Mouse (Mus musculus): ENCODE results near the gene Iqcm. TPM values are rescaled to one million over a fixed set of nuclear protein-coding genes. Genes with fewer than 3 reads are reported as not detected.
"Not testable (repeated sequence)": the region's sequence is repeated elsewhere in the genome, so short reads cannot be mapped to it uniquely, and the experiment has no call there.

Iqcm gene
- not detected for total RNA-seq (2021)
- polyA plus RNA-seq (2012; rRNA removed): not detected in 2 replicates
- long read RNA-seq, partial matches to known transcripts: 0 of 1 reads
- long read RNA-seq, other reads (novel, unspliced or antisense): 1 of 1 reads

DNA sequence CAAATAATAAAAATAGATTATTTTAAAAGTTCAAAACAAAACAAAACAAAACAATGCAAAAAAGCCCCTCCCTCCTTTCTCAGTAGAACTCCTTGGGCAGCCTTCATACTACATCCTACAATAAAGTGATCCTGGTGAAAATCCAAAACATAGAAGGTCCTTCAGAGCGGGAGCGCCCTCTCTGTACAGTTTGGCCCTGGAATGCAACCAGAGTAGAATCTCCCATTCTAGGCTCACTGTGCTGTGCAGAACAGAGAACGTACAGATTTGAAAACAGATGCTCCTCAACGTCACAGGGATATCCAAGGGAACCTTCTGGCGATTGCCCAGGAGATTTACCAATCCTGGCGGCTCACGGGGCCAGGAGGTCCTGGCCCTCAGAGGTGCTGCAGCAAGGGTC, at the start of gene Iqcm:
Gene Iqcm (plus strand): TSS at position 301 of the 400 bp plus-strand sequence.
- no peak for DNase-seq

DNA sequence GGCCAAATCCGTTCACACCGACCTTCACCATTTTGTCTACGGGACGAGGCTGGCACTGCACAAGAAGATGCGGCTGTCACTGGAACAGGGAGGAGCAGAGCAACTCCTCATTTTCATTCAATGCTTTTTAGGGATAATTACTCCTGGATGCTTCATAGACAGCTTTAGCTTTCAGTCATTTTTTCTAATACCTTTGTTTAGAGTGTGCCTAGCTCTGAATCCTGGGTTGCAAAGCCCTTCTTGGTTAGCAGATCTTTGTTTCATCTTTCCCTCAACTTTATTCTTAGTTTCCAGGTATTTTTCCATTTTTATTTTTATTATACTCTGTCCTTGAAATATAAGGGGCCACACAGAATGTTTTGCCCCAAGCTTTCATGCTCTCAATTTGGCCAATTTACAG, 42.0 kb upstream of the Iqcm start, which contains the start of gene Gm10358:
Gene Gm10358 (minus strand): TSS at position 101 of the 400 bp plus-strand sequence.
- DNase-seq: no peak

DNA sequence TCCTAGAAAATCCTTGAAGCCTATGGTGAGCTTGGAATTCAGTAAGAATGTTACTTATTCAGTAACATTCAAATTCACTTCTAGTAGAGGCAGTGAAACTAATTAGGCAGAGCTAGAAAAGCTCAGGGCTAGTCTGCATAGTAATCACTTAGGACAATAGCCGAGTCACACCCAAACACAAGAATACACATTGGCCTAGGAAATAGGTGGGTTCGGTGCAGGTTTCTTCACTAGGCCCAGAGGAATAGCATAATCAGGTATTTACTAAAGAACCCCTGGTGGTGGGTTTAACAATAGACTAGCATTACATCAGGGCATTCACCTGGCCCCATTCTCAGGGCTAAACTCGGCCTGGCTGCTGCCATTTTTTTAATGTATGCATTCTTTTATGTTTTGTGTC, 32.8 kb upstream of the Iqcm start:
- DNase-seq: not testable (repeated sequence)

DNA sequence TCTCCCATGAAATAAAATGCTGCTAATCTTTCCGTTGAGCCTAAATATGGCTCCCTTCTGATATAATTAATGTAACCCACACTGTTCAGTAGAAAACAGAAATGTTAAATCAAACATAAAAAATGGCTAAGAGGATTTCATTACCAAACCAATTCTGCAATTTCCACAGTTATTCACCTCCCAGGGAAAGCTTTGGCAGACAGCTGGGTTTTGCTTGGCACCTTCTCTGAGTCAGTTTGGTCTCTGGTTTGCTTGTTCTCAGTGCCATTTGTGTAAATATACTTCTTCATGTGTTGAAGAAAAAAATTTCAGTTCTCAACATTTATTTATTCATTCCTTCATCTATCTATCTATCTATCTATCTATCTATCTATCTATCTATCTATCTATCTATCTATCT, 28.3 kb downstream of the Iqcm start:
- no peak for DNase-seq

DNA sequence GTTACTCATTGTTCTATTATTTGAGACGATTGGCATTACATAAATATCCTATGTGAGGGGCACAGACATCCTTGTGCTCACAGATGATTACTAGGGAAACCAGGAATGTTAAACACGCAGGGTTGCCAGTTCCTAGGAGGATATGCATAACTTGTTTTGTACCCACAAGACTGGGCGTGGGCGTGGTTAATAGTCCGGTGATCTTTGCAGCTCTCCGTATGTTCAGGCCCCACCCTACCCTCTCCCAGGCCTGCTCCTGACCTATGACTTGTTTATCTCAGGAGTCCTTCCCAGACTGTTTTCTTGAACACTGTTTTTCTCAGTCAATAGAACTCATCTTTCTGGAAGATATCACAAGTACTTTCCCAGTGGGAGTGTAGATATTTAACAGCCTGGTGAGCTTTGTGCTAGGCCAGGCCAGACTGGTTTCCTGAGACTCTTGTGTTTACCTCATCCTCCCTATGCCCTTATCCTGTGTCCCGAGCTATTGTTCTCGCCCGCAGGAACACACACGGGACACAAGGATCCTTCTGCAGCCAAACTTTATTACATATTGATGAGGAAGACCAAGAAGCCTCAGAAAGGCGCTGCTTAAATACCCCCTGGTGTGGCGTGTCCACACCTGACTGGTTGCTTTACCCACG, 40.7 kb downstream of the Iqcm start:
- DNase-seq: no peak

DNA sequence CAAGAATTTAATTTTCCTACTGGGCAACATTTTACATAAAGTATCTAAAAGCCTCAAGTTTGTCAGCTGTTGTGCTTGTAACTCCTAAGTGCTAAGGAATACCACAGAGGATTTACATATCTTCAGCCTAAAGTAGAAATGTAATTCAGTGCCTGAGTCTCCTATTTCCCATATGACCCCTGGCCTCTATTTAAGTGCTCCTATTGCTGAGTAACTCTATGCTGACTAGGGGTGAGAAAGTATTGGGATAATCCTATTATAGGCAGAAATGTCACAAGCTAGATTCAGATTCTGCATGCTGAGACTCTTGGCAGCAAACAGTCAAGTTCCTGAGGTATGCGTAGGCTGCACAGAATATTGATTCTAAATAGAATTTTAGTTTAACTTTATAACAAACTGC, 60.8 kb downstream of the Iqcm start:
- no peak for DNase-seq

DNA sequence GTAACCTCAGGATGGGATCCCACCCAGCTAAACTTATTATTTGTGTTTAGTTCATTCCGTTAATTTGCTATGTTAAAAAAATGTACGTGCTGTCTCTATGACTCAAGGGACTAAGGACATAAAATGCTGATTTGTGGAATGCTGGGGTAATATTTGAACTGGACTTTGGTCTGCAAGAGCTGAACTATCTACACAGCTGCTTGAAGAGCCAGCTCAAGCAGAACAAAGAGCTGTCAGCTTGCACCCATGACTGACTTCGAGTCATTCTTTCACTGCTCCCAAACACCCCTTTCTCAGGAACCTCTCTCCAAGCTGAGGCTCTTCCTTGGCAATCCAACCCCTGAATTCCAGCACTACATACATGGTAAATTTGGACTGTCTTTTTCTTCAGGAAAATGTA, 65.3 kb downstream of the Iqcm start:
- no peak for DNase-seq

DNA sequence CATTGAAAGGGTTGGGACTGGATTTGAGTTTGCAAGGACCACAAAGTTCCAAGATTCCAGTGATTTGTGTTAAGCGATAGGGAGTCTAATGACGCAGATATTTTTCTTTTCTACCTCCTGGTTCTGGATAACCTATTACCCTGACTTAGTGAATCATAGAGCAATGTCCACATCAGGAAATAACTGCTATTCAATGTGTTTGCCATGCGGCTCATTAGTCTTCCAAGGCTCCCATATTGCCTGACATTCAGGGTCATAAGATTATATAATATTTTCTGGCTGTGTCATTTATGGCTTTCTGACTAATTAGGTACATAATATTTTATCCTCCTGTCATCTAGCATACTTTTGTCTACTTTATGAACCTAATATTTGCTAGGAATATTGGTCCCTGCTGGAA, 100.8 kb downstream of the Iqcm start:
- DNase-seq: no peak

DNA sequence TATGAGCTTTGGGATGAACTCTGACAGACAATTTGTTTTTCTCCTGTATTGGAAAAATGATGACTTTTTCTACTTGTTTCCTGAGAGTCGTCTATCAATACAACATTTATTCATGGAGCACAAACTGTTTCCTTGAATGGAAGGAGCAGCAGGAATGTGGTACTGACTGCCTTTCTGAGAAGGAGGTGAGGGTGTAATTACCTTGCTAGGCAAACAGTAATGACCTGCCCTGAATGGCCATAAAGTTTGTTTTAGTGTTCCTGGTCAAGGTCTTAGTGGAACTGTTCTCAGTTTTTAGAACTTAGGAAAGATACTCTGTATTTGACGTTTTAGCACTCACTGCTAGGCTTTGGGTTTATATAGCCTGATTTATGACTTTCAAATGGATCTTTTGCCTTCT, 147.8 kb downstream of the Iqcm start:
- DNase-seq: no peak

DNA sequence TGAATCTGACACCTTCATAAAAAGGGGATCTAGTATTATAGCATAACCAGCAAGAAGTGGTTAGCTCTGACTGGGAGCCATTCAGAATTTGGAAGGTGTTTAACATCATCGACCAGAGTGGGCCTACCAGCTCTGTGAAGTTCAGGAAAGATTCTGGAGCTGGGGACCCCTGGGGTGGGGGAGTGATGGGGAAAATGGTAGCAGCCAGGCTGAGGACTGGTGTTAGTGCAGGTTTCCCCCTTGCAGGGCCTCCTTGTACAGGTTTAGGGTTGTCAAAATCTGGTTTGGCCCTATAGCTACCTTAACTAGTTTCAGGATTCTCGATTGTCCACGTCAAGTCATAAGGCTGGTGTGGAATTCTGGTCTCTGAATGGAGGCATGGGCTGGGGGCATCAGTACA, 194.5 kb downstream of the Iqcm start:
- DNase-seq: no peak

DNA sequence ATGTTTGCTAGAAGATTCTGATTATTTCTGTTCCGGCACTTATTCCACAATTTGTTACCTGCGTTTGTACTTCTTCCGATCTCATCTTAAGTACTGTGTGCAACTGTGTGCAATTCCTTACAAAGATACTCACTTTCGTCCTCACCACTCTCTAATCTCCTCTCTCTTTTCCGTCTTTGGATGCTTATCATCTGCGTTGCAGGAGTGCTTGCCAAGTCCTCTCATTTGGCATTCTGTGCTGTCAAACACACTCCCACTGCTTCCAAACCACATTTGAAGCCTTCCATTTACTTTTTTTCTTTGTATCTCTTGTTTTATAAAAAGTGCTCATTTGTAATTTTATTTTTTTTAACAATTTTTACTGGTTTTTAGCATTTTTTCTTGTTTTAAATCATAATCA, 210.8 kb downstream of the Iqcm start:
- DNase-seq: no peak

DNA sequence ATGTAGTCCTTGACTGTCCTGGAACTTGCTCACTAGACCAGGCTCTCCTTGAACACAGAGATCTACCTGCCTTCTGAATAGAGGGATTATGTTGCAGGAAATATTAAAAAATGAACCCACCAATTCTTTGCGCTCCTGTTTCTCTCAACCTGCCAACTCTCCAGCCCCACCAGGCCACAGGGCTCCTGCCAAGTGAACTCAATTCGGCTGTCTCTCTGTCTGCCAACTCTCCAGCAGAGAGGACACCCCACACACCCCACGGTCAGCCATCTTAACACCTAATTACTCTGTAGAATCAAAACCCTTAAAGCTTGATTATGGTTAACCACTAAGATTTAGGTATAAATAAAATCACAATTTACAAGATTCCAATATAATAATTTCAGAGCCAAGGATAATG, 298.1 kb downstream of the Iqcm start:
- DNase-seq: no peak

DNA sequence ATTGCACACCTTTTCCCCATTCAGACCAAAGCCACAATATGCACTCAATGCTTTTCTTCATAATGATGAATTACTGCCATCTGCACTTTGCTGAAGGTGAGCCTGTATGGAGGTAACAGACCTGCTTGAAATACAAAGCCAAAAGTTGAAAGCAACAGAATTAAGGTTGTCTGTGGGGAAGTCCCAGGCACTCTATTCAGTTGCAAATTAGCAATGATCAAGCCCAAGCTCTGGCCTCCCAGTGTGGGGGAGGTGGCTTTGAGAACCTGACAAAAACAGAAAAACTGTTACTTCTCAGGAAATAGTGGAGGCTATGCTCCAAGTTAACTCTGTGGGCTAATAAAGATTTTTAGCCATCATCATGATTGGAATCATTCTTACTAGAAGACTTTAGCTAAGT, 307.1 kb downstream of the Iqcm start:
- DNase-seq: no peak

DNA sequence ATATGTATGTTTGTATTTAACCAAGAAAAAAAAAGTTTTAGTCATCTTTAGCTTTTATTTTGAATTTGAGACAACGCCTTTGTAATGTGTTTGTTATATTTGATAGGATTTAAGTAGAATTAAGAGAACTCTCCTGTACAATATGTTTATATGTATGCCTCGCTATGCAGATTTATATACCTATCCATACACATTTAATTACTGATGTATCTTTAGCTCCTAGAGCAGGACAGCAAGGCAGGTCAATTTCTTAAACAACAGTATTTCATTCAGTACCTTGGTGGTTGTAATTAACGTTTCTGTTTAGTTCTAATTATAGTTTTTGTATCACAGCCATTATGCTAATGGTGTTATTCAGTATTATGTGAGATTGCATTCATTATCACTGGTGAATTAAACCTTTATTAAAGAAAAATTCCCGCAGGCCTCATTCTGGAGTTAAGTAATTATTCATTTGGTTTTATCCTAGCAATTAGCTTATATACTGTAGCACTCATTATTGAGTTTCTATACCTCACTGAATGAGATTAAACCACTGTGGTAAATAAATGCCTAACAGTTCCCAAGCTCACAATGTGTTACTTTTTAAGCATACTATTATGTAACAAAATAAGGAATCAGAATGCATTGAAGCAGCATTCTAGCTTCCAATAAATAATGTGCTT, 380.1 kb downstream of the Iqcm start:
- no peak for DNase-seq

DNA sequence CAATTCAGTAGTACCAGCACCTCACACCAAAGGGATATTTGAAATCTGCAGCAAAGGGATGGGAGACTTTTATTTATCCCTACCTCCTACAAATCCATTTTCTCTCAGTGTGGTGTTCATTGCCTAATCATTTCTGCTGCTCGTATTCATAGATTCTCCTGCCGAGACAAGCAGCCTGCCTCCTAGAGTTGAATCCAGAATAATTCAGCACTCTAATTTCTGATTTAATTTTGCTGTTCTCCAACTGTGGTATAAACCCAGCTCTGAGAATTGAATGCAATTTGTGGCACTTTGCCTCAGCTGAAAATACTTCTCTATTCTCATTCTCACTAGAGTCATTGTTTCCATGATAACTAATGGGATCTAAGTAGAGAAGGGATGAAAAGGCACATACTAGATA, 386.8 kb downstream of the Iqcm start:
- DNase-seq: no peak

DNA sequence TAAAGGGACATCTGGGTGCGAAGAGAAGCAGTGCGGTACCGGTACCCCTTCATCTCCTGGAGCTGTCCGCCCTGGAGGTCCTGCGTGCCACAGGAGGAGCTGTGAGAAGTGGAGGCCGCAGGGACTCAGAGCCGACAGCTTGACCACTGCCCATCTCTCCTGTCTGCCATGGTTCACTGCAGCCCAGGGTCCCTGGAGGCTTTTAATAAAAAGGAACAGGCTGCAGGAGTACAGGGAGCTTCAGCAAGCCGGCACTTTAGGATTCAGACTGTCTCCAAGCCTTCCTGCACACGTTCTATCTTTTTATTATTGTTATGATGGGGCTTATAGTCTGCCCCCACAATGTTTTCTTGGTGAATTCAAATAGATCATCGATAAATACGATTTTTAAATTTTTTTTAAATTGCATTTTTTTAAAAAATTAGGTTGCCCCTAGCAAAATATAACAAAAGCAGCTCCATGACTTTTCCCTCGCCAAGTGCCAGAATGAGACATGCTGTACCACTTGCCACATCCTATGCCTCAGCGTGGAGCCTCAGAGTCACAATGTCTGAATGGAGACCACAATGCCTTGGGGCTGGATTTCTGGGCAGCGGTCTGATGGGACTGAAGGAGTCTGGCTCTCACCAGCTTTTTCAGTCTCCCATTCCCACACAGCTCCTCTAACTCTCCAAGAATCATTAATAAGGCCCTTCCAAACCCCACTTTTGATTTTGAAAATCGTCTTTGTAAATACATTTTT, 469.3 kb downstream of the Iqcm start:
- no peak for DNase-seq

DNA sequence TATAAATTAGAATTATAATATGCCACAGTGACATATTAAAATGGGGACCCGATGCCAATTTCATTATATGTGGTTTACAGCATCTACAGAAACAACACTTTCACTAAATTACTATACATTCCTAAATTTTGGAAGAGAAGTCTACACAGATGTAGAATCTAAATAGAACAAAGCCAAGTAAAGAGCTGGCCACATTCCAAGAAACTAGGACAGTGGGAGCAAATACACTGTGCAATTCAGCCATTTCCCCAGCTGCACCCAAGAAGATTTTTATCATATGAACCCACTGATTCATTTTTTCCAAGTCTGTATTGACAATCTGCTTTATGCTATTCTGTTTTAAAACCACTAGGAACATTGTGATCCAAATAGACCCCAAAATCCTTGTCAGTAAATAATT, 500.7 kb downstream of the Iqcm start:
- no peak for DNase-seq

DNA sequence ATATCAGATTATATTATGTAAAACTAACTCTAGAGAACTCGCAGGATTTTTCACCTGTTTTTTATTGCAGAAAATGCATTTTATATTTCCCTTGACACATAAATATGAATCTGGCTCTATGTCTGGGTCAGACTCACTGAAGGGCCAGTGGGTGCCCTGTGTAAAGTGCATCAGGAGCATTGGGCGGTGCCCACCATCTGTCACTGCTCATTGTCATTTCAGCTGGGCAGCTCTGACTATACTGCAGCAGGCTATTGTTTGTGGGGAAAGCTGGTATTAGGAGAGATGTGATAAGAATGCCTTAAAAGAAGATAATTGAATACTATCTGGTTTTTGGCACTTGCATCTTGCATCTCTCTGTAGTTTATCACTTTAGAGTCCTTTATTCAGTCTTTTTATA, 507.5 kb downstream of the Iqcm start:
- no peak for DNase-seq

DNA sequence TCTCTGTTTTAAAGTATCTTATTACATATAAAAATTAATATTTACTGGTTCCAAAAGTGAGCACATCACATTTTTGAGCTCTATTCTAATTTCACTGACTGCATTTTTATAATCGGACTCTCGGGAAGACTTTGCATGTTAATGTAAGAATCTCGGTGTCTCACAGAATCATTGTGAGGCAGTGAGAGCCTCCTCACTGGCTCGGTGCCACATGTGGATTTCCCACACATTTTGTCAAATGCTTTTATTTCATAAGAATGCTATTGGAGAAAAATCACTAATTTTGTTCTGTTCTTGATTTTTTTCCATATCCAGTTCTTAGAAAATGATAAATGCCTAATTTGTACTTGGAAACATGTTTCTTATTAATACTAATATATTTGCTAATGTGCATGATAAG, 570.0 kb downstream of the Iqcm start:
- no peak for DNase-seq

Measured in adrenal gland, adult 2 months (tissue).